Mouse (Mus musculus): ENCODE data around the gene Cd81.

The Cd81 gene

GRCm38 (mm10) chr7:143049841-143050816 is 2.4 kb upstream of the Cd81 start:
- no peak for DNase-seq

GRCm38 (mm10) chr7:143051316-143051715 is 1.2 kb upstream of the Cd81 start:
- DNase-seq = no peak

GRCm38 (mm10) chr7:143053008-143053899 is 715 bp downstream of the Cd81 start:
- DNase-seq = peak; percentile 48 to 55

GRCm38 (mm10) chr7:143053961-143054611 is 1.5 kb downstream of the Cd81 start:
- no peak for DNase-seq

- DNase-seq = no peak
These were observed 2.0 kb downstream of the Cd81 start for GRCm38 (mm10) chr7:143054612-143054965.

- DNase-seq = no peak
These were observed 2.5 kb downstream of the Cd81 start for GRCm38 (mm10) chr7:143055001-143055400.

GRCm38 (mm10) chr7:143055499-143056186 is 3.1 kb downstream of the Cd81 start:
- DNase-seq = no peak

- no peak for DNase-seq
These were observed 4.5 kb downstream of the Cd81 start for GRCm38 (mm10) chr7:143057023-143057422.

GRCm38 (mm10) chr7:143057667-143058220 is 5.2 kb downstream of the Cd81 start:
- DNase-seq = no peak

GRCm38 (mm10) chr7:143058221-143058697 is 5.7 kb downstream of the Cd81 start:
- no peak for DNase-seq

- DNase-seq = peak; percentile 63 to 64
These were observed 6.8 kb downstream of the Cd81 start for GRCm38 (mm10) chr7:143059202-143059870.

GRCm38 (mm10) chr7:143062704-143063103 is 10.2 kb downstream of the Cd81 start:
- DNase-seq = peak in 1 of 2 experiments; percentile 3

GRCm38 (mm10) chr7:143064226-143064625 is 11.7 kb downstream of the Cd81 start:
- no peak for DNase-seq

- DNase-seq = peak in 1 of 2 experiments; percentile 4
These were observed 13.2 kb downstream of the Cd81 start for GRCm38 (mm10) chr7:143065692-143066091.

GRCm38 (mm10) chr7:143067469-143067868 is 14.9 kb downstream of the Cd81 start:
- DNase-seq = peak in 1 of 2 experiments; percentile 9

GRCm38 (mm10) chr7:143067897-143068296 is 15.4 kb downstream of the Cd81 start:
- peak in 1 of 2 experiments; percentile 4 for DNase-seq

- peak in 1 of 2 experiments; percentile 65 for DNase-seq
These were observed 15.9 kb downstream of the Cd81 start for GRCm38 (mm10) chr7:143068316-143068881.

GRCm38 (mm10) chr7:143068882-143069591 is 16.5 kb downstream of the Cd81 start, which contains the start of gene Tssc4:
Tssc4 (plus strand) TSS chr7:143069249.
- DNase-seq = peak; percentile 97

GRCm38 (mm10) chr7:143069751-143070400 is 17.3 kb downstream of the Cd81 start:
- DNase-seq = peak in 1 of 2 experiments; percentile 32
